Mouse (Mus musculus) central nervous system, embryonic 14 days (tissue): Measurements from ENCODE around the gene Gm49630. TPM values are rescaled to one million over a fixed set of nuclear protein-coding genes. Genes with fewer than 3 reads are reported as not detected.

Experiments used
- polyA plus RNA-seq: library from polyadenylated mRNA; depleted of rRNA; stranded (reverse); fragments of >200 nt; gene quantifications from 2 replicates; pipeline ENCODE4 v1.2.3, GENCODE M21; 2012; rRNA removed

The Gm49630 gene
- not detected in 2 replicates for polyA plus RNA-seq

DNA sequence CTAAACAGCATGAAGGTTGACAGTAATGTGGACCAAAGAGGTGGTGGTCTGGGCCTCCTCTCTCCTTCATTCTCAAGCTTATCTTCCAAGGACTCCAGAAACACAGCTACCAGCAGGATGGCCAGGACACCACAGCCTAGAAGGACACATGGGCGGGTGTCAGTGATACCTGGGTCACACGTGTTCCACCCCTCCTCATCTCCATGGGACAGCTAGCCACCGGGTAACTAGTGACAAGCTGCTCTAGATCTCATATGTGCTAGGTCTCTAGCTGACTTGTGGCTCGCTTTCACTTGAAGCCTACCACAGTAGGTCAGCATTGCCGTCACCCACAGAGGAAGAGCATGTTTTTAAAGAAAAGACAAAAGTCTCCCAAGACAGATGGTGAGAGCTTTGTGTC is at the start of gene Gm49630:
Gene Gm49630, minus strand, starts transcription at position 101 of the 400 bp plus-strand sequence.

DNA sequence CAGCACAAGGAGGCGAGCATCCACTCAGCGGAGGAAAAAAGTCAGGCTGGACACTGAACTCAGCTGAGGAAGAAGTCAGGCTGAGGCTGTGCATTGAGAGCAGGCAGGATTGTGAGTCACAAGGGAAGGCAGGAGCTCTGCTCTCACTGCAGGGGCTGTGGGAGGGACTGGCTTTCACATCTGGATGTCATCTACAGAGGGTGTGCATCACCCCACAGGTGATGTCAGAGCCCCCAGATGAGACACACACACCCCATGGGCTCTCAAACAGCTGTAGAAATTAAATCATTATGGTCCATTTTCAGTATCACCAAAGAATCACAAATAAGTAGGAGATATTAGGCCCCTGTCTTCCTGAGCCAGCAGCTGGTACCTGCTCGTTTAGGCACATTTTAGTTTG is 13.6 kb upstream of the Gm49630 start, which contains the start of gene Unc93a2:
Gene Unc93a2, minus strand, starts transcription at position 101 of the 400 bp plus-strand sequence.

DNA sequence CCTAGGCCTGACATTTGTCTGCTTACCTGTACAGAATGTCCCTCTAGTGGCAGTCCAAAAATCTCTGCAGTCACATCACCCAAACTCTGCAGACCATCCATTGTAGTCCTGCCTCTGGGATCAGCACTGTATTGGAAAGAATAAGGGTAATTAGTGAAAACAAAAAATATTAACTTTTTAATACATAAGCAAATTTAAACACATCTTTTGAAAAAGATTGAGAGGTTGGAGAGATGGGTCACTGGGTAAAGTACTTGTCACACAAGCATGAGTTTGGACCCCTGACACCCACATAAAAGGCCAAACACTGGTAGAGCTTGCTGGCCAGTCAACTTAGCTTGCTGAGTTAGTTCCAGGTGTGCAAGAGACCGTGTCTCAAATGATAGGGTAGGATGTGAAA is 19.2 kb downstream of the Gm49630 start, which contains the start of gene Ttll2:
Gene Ttll2, minus strand, starts transcription at position 101 of the 400 bp plus-strand sequence.

DNA sequence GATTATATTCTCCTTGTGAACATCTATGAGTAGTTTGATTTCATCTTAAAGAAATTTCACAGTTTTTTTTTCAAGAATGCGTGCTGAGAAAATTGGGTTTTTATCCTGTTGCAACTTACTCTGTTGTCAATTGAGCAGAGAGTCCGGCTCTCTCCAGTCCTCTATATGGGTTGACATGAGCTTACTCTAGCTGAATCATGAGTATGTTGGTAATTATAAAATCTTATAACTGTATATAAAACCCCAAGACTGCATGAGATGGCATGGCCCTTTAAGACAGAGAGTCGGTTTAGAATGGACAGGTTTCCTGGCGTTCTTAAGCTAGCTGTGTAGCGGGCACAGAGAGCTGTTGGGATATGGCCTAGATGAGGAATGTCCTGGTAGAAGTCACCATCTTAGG is 47.4 kb downstream of the Gm49630 start, which contains the start of gene Tcp10a:
Gene Tcp10a, plus strand, starts transcription at position 301 of the 400 bp plus-strand sequence.

Other genes with a start within 250 kb of the Gm49630 start
- 24.9 and 27.7 TPM in 2 replicates for gene Rps6ka2, start 201.9 kb downstream of the Gm49630 start, polyA plus RNA-seq
- 0.06 and 0.08 TPM in 2 replicates for gene Tcp10a, start 47.3 kb downstream of the Gm49630 start, polyA plus RNA-seq
- gene Ttll2, start 19.3 kb downstream of the Gm49630 start, polyA plus RNA-seq = not detected in 2 replicates
- gene Unc93a2, start 13.5 kb upstream of the Gm49630 start, polyA plus RNA-seq = 0.04 and 0.09 TPM in 2 replicates